ENCODE assay signal across 15 mouse cellular contexts in the genomic region with DNA sequence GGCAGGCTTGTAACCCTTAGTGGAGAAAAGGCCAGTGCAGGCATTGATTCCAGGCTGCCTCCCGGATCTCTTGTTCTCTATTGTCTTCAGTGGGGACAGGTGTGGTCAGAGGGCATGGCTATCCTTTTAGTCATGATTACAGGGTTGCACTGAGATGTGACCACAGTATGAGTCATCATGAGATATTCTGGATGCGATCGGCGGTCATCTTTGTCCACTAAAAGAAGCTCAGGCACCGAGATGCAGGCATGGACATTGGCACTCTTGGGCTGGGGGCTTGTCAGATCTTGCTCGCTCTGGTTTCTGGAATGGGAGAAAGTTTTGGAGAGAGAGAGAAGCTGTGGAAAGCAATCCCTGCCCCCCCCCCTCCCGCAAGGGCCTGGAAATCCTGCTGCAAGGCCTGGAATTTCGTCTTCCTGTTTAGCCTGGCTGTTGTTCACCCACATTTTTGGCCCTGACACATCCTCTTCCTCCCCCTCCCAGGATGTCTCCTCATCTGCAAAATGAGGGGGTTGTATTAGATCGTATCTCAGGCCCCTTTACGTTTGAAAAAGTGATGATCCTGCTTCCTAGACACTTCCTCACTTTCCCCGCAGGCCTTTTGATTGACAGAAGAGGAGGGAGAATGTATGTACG. TPM values are rescaled to one million over a fixed set of nuclear protein-coding genes. Genes with fewer than 3 reads are reported as not detected.
A peak's percentile ranks its signal among the peaks of the same experiment; 100 is the strongest.
DNase-seq lines count a peak whose midpoint lies in the region; ATAC-seq and TF ChIP-seq lines count a peak whose summit lies in the region.
"Had no signal": no experiment of that assay in that cellular context is flagged by ENCODE, and none has a peak within 500 bp of the region (broad histone marks: within the 10 kb centered on the region; RNA-seq: fewer than 3 reads in every experiment).

No protein-coding gene starts in this region.

- H3K27me3 ChIP-seq in liver, postnatal 0 days (ENCODE audit: insufficient read depth, low read length), result no peaks in the 10 kb centered on the region
- H3K27me3 ChIP-seq in liver, embryonic 12.5 days (replicated peaks), result no peaks in the 10 kb centered on the region
- no peaks in the 10 kb centered on the region for H3K27me3 ChIP-seq in embryonic facial prominence, embryonic 12.5 days
- H3K27me3 ChIP-seq in stomach, postnatal 0 days (ENCODE audit: control insufficient read depth, insufficient read depth, low read length), result no peaks in the 10 kb centered on the region
- H3K27me3 ChIP-seq in midbrain, embryonic 16.5 days (ENCODE audit: control insufficient read depth, insufficient read depth, low read depth, low read length), result no peaks in the 10 kb centered on the region
- H3K27me3 ChIP-seq: hindbrain, embryonic 15.5 days; midbrain, embryonic 12.5 days had no signal

- ATAC-seq in liver, postnatal 0 days, result no peak
- ATAC-seq in liver, embryonic 12.5 days, result no peak
- no peak for ATAC-seq in embryonic facial prominence, embryonic 12.5 days (ENCODE audit: insufficient number of reproducible peaks, insufficient read depth, low FRiP score, low TSS enrichment)
- ATAC-seq in stomach, postnatal 0 days (ENCODE audit: low FRiP score, low TSS enrichment), result peak; percentile 40; the same call in 1 of the 2 replicates
- ATAC-seq in midbrain, embryonic 16.5 days, result no peak

- no peak for DNase-seq in liver, postnatal 0 days
- peak; percentile 43 for DNase-seq in kidney, adult 9 months
- DNase-seq in stomach, postnatal 0 days (ENCODE audit: low spot score), result no peak
- DNase-seq in cerebellum, adult 8-10 months, result no peak
- no peak for DNase-seq in spleen, adult 12 weeks (ENCODE audit: low spot score)
- DNase-seq: cerebellum, adult 11-12 months; retina, postnatal 1 day; thymus, adult 18-20 months had no signal

- H3K27ac ChIP-seq in liver, postnatal 0 days (ENCODE audit: low read depth), result peak overlapping the region; percentile 26
- H3K27ac ChIP-seq in liver, embryonic 12.5 days, result no peak overlapping the region
- H3K27ac ChIP-seq in embryonic facial prominence, embryonic 12.5 days, result 0 out of 2 replicates have a peak overlapping the region, but pooled peaks have one; percentile 30
- peak overlapping the region; percentile 70 for H3K27ac ChIP-seq in stomach, postnatal 0 days (replicated peaks)
- H3K27ac ChIP-seq in midbrain, embryonic 16.5 days (ENCODE audit: low read length), result no peak overlapping the region
- H3K27ac ChIP-seq: hindbrain, embryonic 15.5 days; midbrain, embryonic 12.5 days had no signal

- no peak for TF ChIP-seq EP300 in liver, postnatal 0 days (IDR thresholded peaks at IDR 0.05; ENCODE audit: low read depth)
- TF ChIP-seq EP300 in stomach, postnatal 0 days (optimal IDR thresholded peaks at IDR 0.05), result no peak

- 63% methylated on average over 12 of the region's 12 CpGs for WGBS in liver, postnatal 0 days (ENCODE audit: insufficient replicate concordance)
- WGBS in liver, embryonic 12.5 days (ENCODE audit: insufficient replicate concordance), result 41% methylated on average over 12 of the region's 12 CpGs
- 71% methylated on average over 12 of the region's 12 CpGs for WGBS in embryonic facial prominence, embryonic 12.5 days
- 46% methylated on average over 12 of the region's 12 CpGs for WGBS in stomach, postnatal 0 days
- 83% methylated on average over 12 of the region's 12 CpGs for WGBS in midbrain, embryonic 16.5 days

- no peak overlapping the region for H3K4me3 ChIP-seq in liver, postnatal 0 days (ENCODE audit: low read depth, low read length)
- no peak overlapping the region for H3K4me3 ChIP-seq in liver, embryonic 12.5 days
- H3K4me3 ChIP-seq in embryonic facial prominence, embryonic 12.5 days, result no peak overlapping the region
- no peak overlapping the region for H3K4me3 ChIP-seq in stomach, postnatal 0 days (ENCODE audit: low read depth, low read length)
- no peak overlapping the region for H3K4me3 ChIP-seq in midbrain, embryonic 16.5 days (ENCODE audit: low read depth, low read length)
- H3K4me3 ChIP-seq: hindbrain, embryonic 15.5 days; midbrain, embryonic 12.5 days had no signal

- H3K9me3 ChIP-seq in liver, postnatal 0 days (ENCODE audit: low read length), result no peaks in the 10 kb centered on the region
- no peaks in the 10 kb centered on the region for H3K9me3 ChIP-seq in liver, embryonic 12.5 days (replicated peaks)
- H3K9me3 ChIP-seq in embryonic facial prominence, embryonic 12.5 days, result no peaks in the 10 kb centered on the region
- H3K9me3 ChIP-seq in stomach, postnatal 0 days (ENCODE audit: control insufficient read depth, low read length), result no peaks in the 10 kb centered on the region
- no peaks in the 10 kb centered on the region for H3K9me3 ChIP-seq in midbrain, embryonic 16.5 days (replicated peaks; ENCODE audit: control insufficient read depth, low read length, poor library complexity, severe bottlenecking)
- H3K9me3 ChIP-seq: hindbrain, embryonic 15.5 days; midbrain, embryonic 12.5 days had no signal

- H3K9ac ChIP-seq in liver, postnatal 0 days (replicated peaks), result no peak overlapping the region
- H3K9ac ChIP-seq in liver, embryonic 12.5 days, result no peak overlapping the region
- no peak overlapping the region for H3K9ac ChIP-seq in embryonic facial prominence, embryonic 12.5 days
- H3K9ac ChIP-seq in stomach, postnatal 0 days (ENCODE audit: low read length), result no peak overlapping the region; the same call in 1 of the 2 replicates
- no peak overlapping the region for H3K9ac ChIP-seq in midbrain, embryonic 16.5 days (ENCODE audit: low read depth, low read length)
- H3K9ac ChIP-seq: hindbrain, embryonic 15.5 days; midbrain, embryonic 12.5 days had no signal

- no peaks in the 10 kb centered on the region for H3K36me3 ChIP-seq in liver, postnatal 0 days (replicated peaks; ENCODE audit: insufficient read depth, low read length)
- H3K36me3 ChIP-seq in liver, embryonic 12.5 days, result no peaks in the 10 kb centered on the region
- H3K36me3 ChIP-seq in embryonic facial prominence, embryonic 12.5 days, result no peaks in the 10 kb centered on the region
- H3K36me3 ChIP-seq in stomach, postnatal 0 days (ENCODE audit: control insufficient read depth, insufficient read depth, low read length), result no peaks in the 10 kb centered on the region
- no peaks in the 10 kb centered on the region for H3K36me3 ChIP-seq in midbrain, embryonic 16.5 days (ENCODE audit: control insufficient read depth, insufficient read depth, low read length)
- H3K36me3 ChIP-seq: hindbrain, embryonic 15.5 days; midbrain, embryonic 12.5 days had no signal

- no peak overlapping the region for H3K4me2 ChIP-seq in liver, postnatal 0 days (ENCODE audit: low read depth, low read length)
- H3K4me2 ChIP-seq in liver, embryonic 12.5 days, result no peak overlapping the region
- H3K4me2 ChIP-seq in embryonic facial prominence, embryonic 12.5 days (replicated peaks), result no peak overlapping the region
- no peak overlapping the region for H3K4me2 ChIP-seq in stomach, postnatal 0 days (replicated peaks; ENCODE audit: low read depth)
- H3K4me2 ChIP-seq in midbrain, embryonic 16.5 days (ENCODE audit: low read length), result no peak overlapping the region
- H3K4me2 ChIP-seq: hindbrain, embryonic 15.5 days; midbrain, embryonic 12.5 days had no signal

- no peak for TF ChIP-seq CTCF in liver, postnatal 0 days (IDR thresholded peaks at IDR 0.05; ENCODE audit: low read depth)
- no peak for TF ChIP-seq CTCF in stomach, postnatal 0 days (IDR thresholded peaks at IDR 0.05; ENCODE audit: low read depth)

- H3K4me1 ChIP-seq in liver, postnatal 0 days (ENCODE audit: insufficient read depth), result peaks cover 32% of the 10 kb centered on the region
- peaks cover 17% of the 10 kb centered on the region for H3K4me1 ChIP-seq in liver, embryonic 12.5 days
- H3K4me1 ChIP-seq in embryonic facial prominence, embryonic 12.5 days, result peaks cover 10% of the 10 kb centered on the region; the same call in 1 of the 2 replicates
- peaks cover 24% of the 10 kb centered on the region for H3K4me1 ChIP-seq in stomach, postnatal 0 days (replicated peaks; ENCODE audit: control insufficient read depth, insufficient read depth)
- H3K4me1 ChIP-seq in midbrain, embryonic 16.5 days (ENCODE audit: control insufficient read depth, insufficient read depth, low read length), result peaks cover 3% of the 10 kb centered on the region; the same call in 1 of the 2 replicates

RNA-seq across cellular contexts. Expression of a gene that starts 13.9 kb away (rescaled TPM):
- 0.85 and 3.7 TPM in 2 replicates for polyA plus RNA-seq in liver, postnatal 0 days (2015; fragmentation: Nextera tagmentation; extraction: Ambion mirVana)
- not detected in 2 replicates for polyA plus RNA-seq in liver, embryonic 12.5 days (2016; fragmentation: Nextera tagmentation; extraction: Ambion mirVana)
- polyA plus RNA-seq in embryonic facial prominence, embryonic 12.5 days (2016; fragmentation: Nextera tagmentation; extraction: Ambion mirVana), result not detected in 2 replicates
- polyA plus RNA-seq in stomach, postnatal 0 days (2015; fragmentation: Nextera tagmentation; extraction: Ambion mirVana), result 10.8 and 12.6 TPM in 2 replicates
- polyA plus RNA-seq in midbrain, embryonic 16.5 days (2015; fragmentation: Nextera tagmentation; extraction: Ambion mirVana), result not detected in 2 replicates
- polyA plus RNA-seq: forebrain, embryonic 11.5 days; hindbrain, embryonic 15.5 days; limb, embryonic 11.5 days; midbrain, embryonic 12.5 days had no signal

Comparison
In these comparisons a context has a peak if more than half of its experiments do, and no peak if none do; other contexts are left out.
1. H3K27ac ChIP-seq: peak in liver, postnatal 0 days (single experiment), embryonic facial prominence, embryonic 12.5 days (single experiment) and stomach, postnatal 0 days (single experiment); none in liver, embryonic 12.5 days (single experiment) and midbrain, embryonic 16.5 days (single experiment).